Mouse (Mus musculus): ENCODE results near the gene Tnfrsf1b. TPM values are rescaled to one million over a fixed set of nuclear protein-coding genes. Genes with fewer than 3 reads are reported as not detected.

Tnfrsf1b gene
- polyA plus RNA-seq, 1 experiment from 2014 or later = 7.7 TPM

- 43% methylated on average over 3 of the region's 3 CpGs for WGBS (ENCODE audit: insufficient replicate concordance)
- no peaks in the 10 kb centered on the region for H3K9me3 ChIP-seq (replicated peaks)
- no peak overlapping the region for H3K4me3 ChIP-seq (replicated peaks)
- no peak overlapping the region for H3K4me2 ChIP-seq
- H3K4me1 ChIP-seq (replicated peaks) = peaks cover 54% of the 10 kb centered on the region
- H3K36me3 ChIP-seq (replicated peaks) = no peaks in the 10 kb centered on the region
- no peak for ATAC-seq (ENCODE audit: insufficient read depth)
- no peak overlapping the region for H3K9ac ChIP-seq
- no peak overlapping the region for H3K27ac ChIP-seq (replicated peaks)
- H3K27me3 ChIP-seq = no peaks in the 10 kb centered on the region
Observed at GRCm38 (mm10) chr4:145201424-145201823, 45.2 kb downstream of the Tnfrsf1b start.

- Histone ChIP-seq H3K4me1 (replicated peaks) (peaks cover 65% of the 10 kb centered on the region), H3K27ac (replicated peaks) (peak overlapping the region; percentile 83), H3K9ac (peak overlapping the region; percentile 50; the same call in 1 of the 2 replicates), H3K27me3 (no peaks in the 10 kb centered on the region), H3K36me3 (replicated peaks) (no peaks in the 10 kb centered on the region), H3K9me3 (replicated peaks) (no peaks in the 10 kb centered on the region), H3K4me2 (peak overlapping the region; percentile 62), H3K4me3 (replicated peaks) (peak overlapping the region; percentile 20)
- WGBS (ENCODE audit: insufficient replicate concordance) = 3% methylated on average over 11 of the region's 11 CpGs
- peak; percentile 88 for ATAC-seq (ENCODE audit: insufficient read depth)
Observed at GRCm38 (mm10) chr4:145199982-145200699, 46.5 kb downstream of the Tnfrsf1b start.

- Histone ChIP-seq H3K9me3 (replicated peaks) (no peaks in the 10 kb centered on the region), H3K27ac (replicated peaks) (peak overlapping the region; percentile 24; the same call in 1 of the 2 replicates), H3K4me3 (replicated peaks) (no peak overlapping the region), H3K9ac (no peak overlapping the region), H3K4me2 (no peak overlapping the region), H3K36me3 (replicated peaks) (no peaks in the 10 kb centered on the region), H3K27me3 (no peaks in the 10 kb centered on the region), H3K4me1 (replicated peaks) (peaks cover 89% of the 10 kb centered on the region)
- ATAC-seq (ENCODE audit: insufficient read depth) = no peak
- 58% methylated on average over 4 of the region's 4 CpGs for WGBS (ENCODE audit: insufficient replicate concordance)
Observed at GRCm38 (mm10) chr4:145196586-145196985, 50.1 kb downstream of the Tnfrsf1b start.

- Histone ChIP-seq H3K9me3 (replicated peaks) (no peaks in the 10 kb centered on the region), H3K4me2 (peak overlapping the region; percentile 90), H3K4me1 (replicated peaks) (peaks cover 75% of the 10 kb centered on the region), H3K9ac (no peak overlapping the region), H3K36me3 (replicated peaks) (peaks cover 8% of the 10 kb centered on the region; the same call in 1 of the 2 replicates), H3K4me3 (replicated peaks) (peak overlapping the region; percentile 94), H3K27ac (replicated peaks) (no peak overlapping the region; the same call in 1 of the 2 replicates), H3K27me3 (no peaks in the 10 kb centered on the region)
- ATAC-seq (ENCODE audit: insufficient read depth) = no peak
- WGBS (ENCODE audit: insufficient replicate concordance) = 20% methylated on average over 5 of the region's 5 CpGs
Observed at GRCm38 (mm10) chr4:145195172-145195571, 51.5 kb downstream of the Tnfrsf1b start.

- Histone ChIP-seq H3K27ac (replicated peaks) (peak within 1 kb of the TSS; percentile 77), H3K4me1 (replicated peaks) (peaks cover 69% of the 10 kb centered on the region), H3K4me2 (peak within 1 kb of the TSS; percentile 90), H3K4me3 (replicated peaks) (peak within 1 kb of the TSS; percentile 94), H3K9ac (peak within 1 kb of the TSS; percentile 96), H3K9me3 (replicated peaks) (no peaks in the 10 kb centered on the region), H3K27me3 (no peaks in the 10 kb centered on the region), H3K36me3 (replicated peaks) (peaks cover 14% of the 10 kb centered on the region)
- WGBS (ENCODE audit: insufficient replicate concordance) = 0% methylated on average over 53 of the region's 53 CpGs
- peak; percentile 89 for ATAC-seq (ENCODE audit: insufficient read depth)
Observed at GRCm38 (mm10) chr4:145194559-145195162, 52.0 kb downstream of the Tnfrsf1b start, which contains the start of gene Vps13d. Gene Vps13d, minus strand, starts transcription at chr4:145195005.

- peaks cover 18% of the 10 kb centered on the region for H3K36me3 ChIP-seq (replicated peaks)
- peaks cover 63% of the 10 kb centered on the region for H3K4me1 ChIP-seq (replicated peaks)
- WGBS (ENCODE audit: insufficient replicate concordance) = 2% methylated on average over 10 of the region's 10 CpGs
- no peaks in the 10 kb centered on the region for H3K9me3 ChIP-seq (replicated peaks)
- no peaks in the 10 kb centered on the region for H3K27me3 ChIP-seq
- peak; percentile 34 for ATAC-seq (ENCODE audit: insufficient read depth)
- H3K4me3 ChIP-seq (replicated peaks) = peak overlapping the region; percentile 94
- peak overlapping the region; percentile 96 for H3K9ac ChIP-seq
- peak overlapping the region; percentile 90 for H3K4me2 ChIP-seq
- H3K27ac ChIP-seq (replicated peaks) = peak overlapping the region; percentile 77
Observed at GRCm38 (mm10) chr4:145193991-145194511, 52.6 kb downstream of the Tnfrsf1b start.

GRCm38 (mm10) chr4:145193406-145193805 lies 53.3 kb downstream of the Tnfrsf1b start:
- Histone ChIP-seq H3K9me3 (replicated peaks) (no peaks in the 10 kb centered on the region), H3K4me1 (replicated peaks) (peaks cover 57% of the 10 kb centered on the region), H3K9ac (peak overlapping the region; percentile 96; the same call in 1 of the 2 replicates), H3K27me3 (no peaks in the 10 kb centered on the region), H3K36me3 (replicated peaks) (peaks cover 24% of the 10 kb centered on the region), H3K4me2 (peak overlapping the region; percentile 90), H3K4me3 (replicated peaks) (peak overlapping the region; percentile 94), H3K27ac (replicated peaks) (0 out of 2 replicates have a peak overlapping the region, but pooled peaks have one; percentile 77)
- 51% methylated on average over 3 of the region's 3 CpGs for WGBS (ENCODE audit: insufficient replicate concordance)
- no peak for ATAC-seq (ENCODE audit: insufficient read depth)

- Histone ChIP-seq H3K4me3 (replicated peaks) (peak overlapping the region; percentile 94; the same call in 1 of the 2 replicates), H3K9me3 (replicated peaks) (no peaks in the 10 kb centered on the region), H3K36me3 (replicated peaks) (peaks cover 29% of the 10 kb centered on the region), H3K27me3 (no peaks in the 10 kb centered on the region), H3K9ac (no peak overlapping the region), H3K4me2 (peak overlapping the region; percentile 90), H3K4me1 (replicated peaks) (peaks cover 52% of the 10 kb centered on the region), H3K27ac (replicated peaks) (no peak overlapping the region)
- ATAC-seq (ENCODE audit: insufficient read depth) = no peak
Observed at GRCm38 (mm10) chr4:145192686-145193085, 54.0 kb downstream of the Tnfrsf1b start.

- Histone ChIP-seq H3K27ac (replicated peaks) (no peak overlapping the region), H3K9me3 (replicated peaks) (no peaks in the 10 kb centered on the region), H3K27me3 (no peaks in the 10 kb centered on the region), H3K4me1 (replicated peaks) (peaks cover 17% of the 10 kb centered on the region), H3K36me3 (replicated peaks) (peaks cover 57% of the 10 kb centered on the region), H3K4me3 (replicated peaks) (no peak overlapping the region), H3K4me2 (no peak overlapping the region), H3K9ac (no peak overlapping the region)
- ATAC-seq (ENCODE audit: insufficient read depth) = no peak
Observed at GRCm38 (mm10) chr4:145188561-145188960, 58.1 kb downstream of the Tnfrsf1b start.

GRCm38 (mm10) chr4:145187619-145188018 lies 59.1 kb downstream of the Tnfrsf1b start:
- H3K4me2 ChIP-seq = no peak overlapping the region
- whole genome bisulfite sequencing (ENCODE audit: insufficient replicate concordance) = 64% methylated on average over 2 of the region's 2 CpGs
- no peaks in the 10 kb centered on the region for H3K9me3 ChIP-seq (replicated peaks)
- ATAC-seq (ENCODE audit: insufficient read depth) = no peak
- H3K4me1 ChIP-seq (replicated peaks) = peaks cover 8% of the 10 kb centered on the region
- no peak overlapping the region for H3K9ac ChIP-seq
- peaks cover 60% of the 10 kb centered on the region for H3K36me3 ChIP-seq (replicated peaks)
- H3K4me3 ChIP-seq (replicated peaks) = no peak overlapping the region
- no peaks in the 10 kb centered on the region for H3K27me3 ChIP-seq
- no peak overlapping the region for H3K27ac ChIP-seq (replicated peaks)

GRCm38 (mm10) chr4:145178918-145179549 lies 67.6 kb downstream of the Tnfrsf1b start:
- Histone ChIP-seq H3K4me3 (replicated peaks) (no peak overlapping the region), H3K4me2 (no peak overlapping the region), H3K36me3 (replicated peaks) (peaks cover 66% of the 10 kb centered on the region), H3K4me1 (replicated peaks) (no peaks in the 10 kb centered on the region), H3K9ac (no peak overlapping the region), H3K9me3 (replicated peaks) (no peaks in the 10 kb centered on the region), H3K27me3 (no peaks in the 10 kb centered on the region), H3K27ac (replicated peaks) (no peak overlapping the region)
- no peak for ATAC-seq (ENCODE audit: insufficient read depth)
- 87% methylated on average over 5 of the region's 5 CpGs for WGBS (ENCODE audit: insufficient replicate concordance)
